Mouse (Mus musculus): Measurements from ENCODE around the gene Btbd10. TPM values are rescaled to one million over a fixed set of nuclear protein-coding genes. Genes with fewer than 3 reads are reported as not detected.

Btbd10 gene
- polyA plus RNA-seq, 1 experiment from 2014 or later: 30.0 TPM

- Histone ChIP-seq H3K9me3 (no peaks in the 10 kb centered on the region), H3K4me1 (peaks cover 7% of the 10 kb centered on the region; the same call in 1 of the 2 replicates), H3K27me3 (no peaks in the 10 kb centered on the region), H3K27ac (no peak overlapping the region), H3K4me3 (no peak overlapping the region), H3K9ac (no peak overlapping the region), H3K4me2 (no peak overlapping the region), H3K36me3 (peaks cover 13% of the 10 kb centered on the region)
- WGBS: 68% methylated on average over 4 of the region's 4 CpGs
- no peak for ATAC-seq (ENCODE audit: insufficient number of reproducible peaks, insufficient read depth, low FRiP score, low TSS enrichment, low read depth)
These were observed 77.0 kb downstream of the Btbd10 start for GRCm38 (mm10) chr7:113292193-113292592.

GRCm38 (mm10) chr7:113291741-113292140, 77.5 kb downstream of the Btbd10 start:
- Histone ChIP-seq H3K4me2 (no peak overlapping the region), H3K27me3 (no peaks in the 10 kb centered on the region), H3K4me1 (peaks cover 7% of the 10 kb centered on the region; the same call in 1 of the 2 replicates), H3K4me3 (no peak overlapping the region), H3K9ac (no peak overlapping the region), H3K27ac (no peak overlapping the region), H3K36me3 (peaks cover 14% of the 10 kb centered on the region), H3K9me3 (no peaks in the 10 kb centered on the region)
- WGBS: 60% methylated on average over 5 of the region's 5 CpGs
- no peak for ATAC-seq (ENCODE audit: insufficient number of reproducible peaks, insufficient read depth, low FRiP score, low TSS enrichment, low read depth)

- Histone ChIP-seq H3K9me3 (no peaks in the 10 kb centered on the region), H3K36me3 (peaks cover 14% of the 10 kb centered on the region), H3K9ac (no peak overlapping the region), H3K4me2 (no peak overlapping the region), H3K27me3 (no peaks in the 10 kb centered on the region), H3K4me3 (no peak overlapping the region), H3K4me1 (no peaks in the 10 kb centered on the region), H3K27ac (no peak overlapping the region)
- 72% methylated on average over 1 of the region's 1 CpGs for WGBS
- no peak for ATAC-seq (ENCODE audit: insufficient number of reproducible peaks, insufficient read depth, low FRiP score, low TSS enrichment, low read depth)
These were observed 80.0 kb downstream of the Btbd10 start for GRCm38 (mm10) chr7:113289211-113289610.

GRCm38 (mm10) chr7:113285405-113285804, 83.8 kb downstream of the Btbd10 start:
- WGBS: 83% methylated on average over 2 of the region's 2 CpGs
- Histone ChIP-seq H3K27ac (no peak overlapping the region), H3K36me3 (peaks cover 22% of the 10 kb centered on the region), H3K27me3 (no peaks in the 10 kb centered on the region), H3K9ac (no peak overlapping the region), H3K4me2 (no peak overlapping the region), H3K4me1 (peaks cover under 1% of the 10 kb centered on the region; the same call in 1 of the 2 replicates), H3K4me3 (no peak overlapping the region), H3K9me3 (no peaks in the 10 kb centered on the region)
- ATAC-seq (ENCODE audit: insufficient number of reproducible peaks, insufficient read depth, low FRiP score, low TSS enrichment, low read depth): no peak

- Histone ChIP-seq H3K36me3 (peaks cover 11% of the 10 kb centered on the region), H3K27ac (no peak overlapping the region), H3K27me3 (no peaks in the 10 kb centered on the region), H3K9ac (no peak overlapping the region), H3K4me3 (no peak overlapping the region), H3K4me2 (no peak overlapping the region), H3K9me3 (no peaks in the 10 kb centered on the region), H3K4me1 (peaks cover 5% of the 10 kb centered on the region)
- WGBS: 67% methylated on average over 2 of the region's 2 CpGs
- ATAC-seq (ENCODE audit: insufficient number of reproducible peaks, insufficient read depth, low FRiP score, low TSS enrichment, low read depth): no peak
These were observed 89.9 kb downstream of the Btbd10 start for GRCm38 (mm10) chr7:113279246-113279645.

GRCm38 (mm10) chr7:113278493-113278892, 90.7 kb downstream of the Btbd10 start:
- Histone ChIP-seq H3K4me1 (peaks cover 5% of the 10 kb centered on the region), H3K4me2 (no peak overlapping the region), H3K27ac (no peak overlapping the region), H3K9ac (no peak overlapping the region), H3K9me3 (no peaks in the 10 kb centered on the region), H3K4me3 (no peak overlapping the region), H3K27me3 (no peaks in the 10 kb centered on the region), H3K36me3 (peaks cover 6% of the 10 kb centered on the region)
- WGBS: 84% methylated on average over 4 of the region's 4 CpGs
- ATAC-seq (ENCODE audit: insufficient number of reproducible peaks, insufficient read depth, low FRiP score, low TSS enrichment, low read depth): no peak

GRCm38 (mm10) chr7:113277245-113277644, 91.9 kb downstream of the Btbd10 start:
- Histone ChIP-seq H3K27me3 (no peaks in the 10 kb centered on the region), H3K4me1 (peaks cover 7% of the 10 kb centered on the region), H3K9ac (no peak overlapping the region), H3K4me2 (no peak overlapping the region), H3K36me3 (no peaks in the 10 kb centered on the region), H3K9me3 (no peaks in the 10 kb centered on the region), H3K27ac (no peak overlapping the region), H3K4me3 (no peak overlapping the region)
- WGBS: 61% methylated on average over 2 of the region's 2 CpGs
- no peak for ATAC-seq (ENCODE audit: insufficient number of reproducible peaks, insufficient read depth, low FRiP score, low TSS enrichment, low read depth)

GRCm38 (mm10) chr7:113272338-113272997, 96.7 kb downstream of the Btbd10 start:
- Histone ChIP-seq H3K27ac (no peak overlapping the region; the same call in 1 of the 2 replicates), H3K27me3 (no peaks in the 10 kb centered on the region), H3K4me2 (no peak overlapping the region), H3K36me3 (no peaks in the 10 kb centered on the region), H3K4me1 (0 out of 2 replicates have a peak, but pooled peaks cover 2% of the 10 kb centered on the region), H3K9ac (no peak overlapping the region), H3K4me3 (no peak overlapping the region), H3K9me3 (no peaks in the 10 kb centered on the region)
- 69% methylated on average over 6 of the region's 6 CpGs for whole genome bisulfite sequencing
- no peak for ATAC-seq (ENCODE audit: insufficient number of reproducible peaks, insufficient read depth, low FRiP score, low TSS enrichment, low read depth)

GRCm38 (mm10) chr7:113270991-113271390, 98.2 kb downstream of the Btbd10 start:
- Histone ChIP-seq H3K27ac (no peak overlapping the region), H3K9me3 (no peaks in the 10 kb centered on the region), H3K9ac (no peak overlapping the region), H3K36me3 (no peaks in the 10 kb centered on the region), H3K4me1 (0 out of 2 replicates have a peak, but pooled peaks cover 2% of the 10 kb centered on the region), H3K4me3 (no peak overlapping the region), H3K4me2 (no peak overlapping the region), H3K27me3 (no peaks in the 10 kb centered on the region)
- ATAC-seq (ENCODE audit: insufficient number of reproducible peaks, insufficient read depth, low FRiP score, low TSS enrichment, low read depth): no peak
- 82% methylated on average over 2 of the region's 2 CpGs for WGBS

GRCm38 (mm10) chr7:113270551-113270950, 98.6 kb downstream of the Btbd10 start:
- no peaks in the 10 kb centered on the region for H3K27me3 ChIP-seq
- 79% methylated on average over 10 of the region's 10 CpGs for WGBS

GRCm38 (mm10) chr7:113269921-113270320, 99.3 kb downstream of the Btbd10 start:
- no peak overlapping the region for H3K27ac ChIP-seq
- H3K4me2 ChIP-seq: no peak overlapping the region
- H3K27me3 ChIP-seq: no peaks in the 10 kb centered on the region
- peaks cover 7% of the 10 kb centered on the region for H3K4me1 ChIP-seq
- H3K4me3 ChIP-seq: no peak overlapping the region
- no peak for ATAC-seq (ENCODE audit: insufficient number of reproducible peaks, insufficient read depth, low FRiP score, low TSS enrichment, low read depth)
- 64% methylated on average over 3 of the region's 3 CpGs for WGBS
- H3K36me3 ChIP-seq: no peaks in the 10 kb centered on the region
- H3K9ac ChIP-seq: no peak overlapping the region
- H3K9me3 ChIP-seq: no peaks in the 10 kb centered on the region

More at GRCm38 (mm10) chr7:113270551-113270950, 98.6 kb downstream of the Btbd10 start:
- Histone ChIP-seq H3K4me3 (no peak overlapping the region), H3K9ac (no peak overlapping the region), H3K27ac (no peak overlapping the region), H3K4me2 (no peak overlapping the region), H3K4me1 (0 out of 2 replicates have a peak, but pooled peaks cover 2% of the 10 kb centered on the region), H3K36me3 (no peaks in the 10 kb centered on the region), H3K9me3 (no peaks in the 10 kb centered on the region)
- no peak for ATAC-seq (ENCODE audit: insufficient number of reproducible peaks, insufficient read depth, low FRiP score, low TSS enrichment, low read depth)

GRCm38 (mm10) chr7:113269081-113269480, 100.1 kb downstream of the Btbd10 start:
- ATAC-seq (ENCODE audit: insufficient number of reproducible peaks, insufficient read depth, low FRiP score, low TSS enrichment, low read depth): no peak
- H3K4me3 ChIP-seq: no peak overlapping the region

More at GRCm38 (mm10) chr7:113269081-113269480, 100.1 kb downstream of the Btbd10 start:
- Histone ChIP-seq H3K27me3 (no peaks in the 10 kb centered on the region), H3K9ac (no peak overlapping the region), H3K4me1 (peaks cover 14% of the 10 kb centered on the region), H3K27ac (no peak overlapping the region), H3K36me3 (no peaks in the 10 kb centered on the region), H3K9me3 (no peaks in the 10 kb centered on the region), H3K4me2 (no peak overlapping the region)

All from embryonic facial prominence, embryonic 13.5 days (tissue).